Mouse (Mus musculus) megakaryocyte, embryonic 14.5 days (primary cell): Measurements from ENCODE around the gene Pom121l2. TPM values are rescaled to one million over a fixed set of nuclear protein-coding genes. Genes with fewer than 3 reads are reported as not detected.

Source experiments
- H3K27me3 ChIP-seq: replicated peaks from 2 replicates; pipeline ENCODE3; 2012; ENCODE audit warnings: inconsistent platforms
- H3K36me3 ChIP-seq: replicated peaks from 2 replicates; pipeline ENCODE3; 2012; ENCODE audit warnings: low read length, inconsistent platforms, mixed read lengths
- H3K4me1 ChIP-seq: 2 replicates; pipeline ENCODE4 v1.6.1; 2012; ENCODE audit warnings: inconsistent platforms
- H3K4me3 ChIP-seq: replicated peaks from 2 replicates; pipeline ENCODE3; 2012; ENCODE audit warnings: moderate library complexity, mild to moderate bottlenecking, inconsistent platforms
- H3K9me3 ChIP-seq: 2 replicates; pipeline ENCODE4 v1.6.1; 2012; ENCODE audit warnings: inconsistent platforms
- FLI1 ChIP-seq: IDR thresholded peaks from 2 replicates; pipeline ENCODE4 v1.6.1; 2012; ENCODE audit warnings: low read length, inconsistent platforms, mixed read lengths
- GATA1 ChIP-seq: IDR thresholded peaks from 3 replicates; pipeline ENCODE4 v1.6.1; 2012; ENCODE audit warnings: mixed read lengths, low read length, inconsistent platforms, borderline replicate concordance
- polyA plus RNA-seq: library from polyadenylated mRNA; stranded (reverse); fragments of >175 nt; gene quantifications from 2 replicates; pipeline ENCODE4 v1.2.3, GENCODE M21; 2012; ENCODE audit warnings: low replicate concordance; ENCODE audit not compliant: insufficient read depth

The Pom121l2 gene
- polyA plus RNA-seq, 1 experiment, result not detected

GRCm38 (mm10) chr13:21993957-21994738 is 13.2 kb downstream of the Pom121l2 start:
- Histone ChIP-seq H3K4me3 (peak overlapping the region; percentile 86), H3K36me3 (no peaks in the 10 kb centered on the region), H3K9me3 (peaks cover 14% of the 10 kb centered on the region), H3K4me1 (peaks cover 34% of the 10 kb centered on the region), H3K27me3 (peaks cover 55% of the 10 kb centered on the region)
- TF ChIP-seq GATA1 (no peak), FLI1 (no peak)

- H3K4me1 ChIP-seq, result peaks cover 34% of the 10 kb centered on the region
- peaks cover 14% of the 10 kb centered on the region for H3K9me3 ChIP-seq
- TF ChIP-seq GATA1 (no peak), FLI1 (no peak)
- H3K27me3 ChIP-seq, result peaks cover 56% of the 10 kb centered on the region
- H3K4me3 ChIP-seq, result peak overlapping the region; percentile 92
- no peaks in the 10 kb centered on the region for H3K36me3 ChIP-seq
Observed at GRCm38 (mm10) chr13:21994896-21995295, 13.9 kb downstream of the Pom121l2 start.

- H3K4me3 ChIP-seq, result peak overlapping the region; percentile 92
- peaks cover 37% of the 10 kb centered on the region for H3K4me1 ChIP-seq
- peaks cover 54% of the 10 kb centered on the region for H3K27me3 ChIP-seq
- H3K9me3 ChIP-seq, result peaks cover 14% of the 10 kb centered on the region
- TF ChIP-seq GATA1 (no peak), FLI1 (no peak)
- H3K36me3 ChIP-seq, result no peaks in the 10 kb centered on the region
Observed at GRCm38 (mm10) chr13:21995331-21995914, 14.4 kb downstream of the Pom121l2 start.

- Histone ChIP-seq H3K36me3 (no peaks in the 10 kb centered on the region), H3K4me3 (peak overlapping the region; percentile 92), H3K9me3 (peaks cover 6% of the 10 kb centered on the region), H3K27me3 (peaks cover 54% of the 10 kb centered on the region), H3K4me1 (peaks cover 45% of the 10 kb centered on the region)
- TF ChIP-seq FLI1, result no peak
- no peak for TF ChIP-seq GATA1
Observed at GRCm38 (mm10) chr13:21996101-21996839, 15.3 kb downstream of the Pom121l2 start.

DNA sequence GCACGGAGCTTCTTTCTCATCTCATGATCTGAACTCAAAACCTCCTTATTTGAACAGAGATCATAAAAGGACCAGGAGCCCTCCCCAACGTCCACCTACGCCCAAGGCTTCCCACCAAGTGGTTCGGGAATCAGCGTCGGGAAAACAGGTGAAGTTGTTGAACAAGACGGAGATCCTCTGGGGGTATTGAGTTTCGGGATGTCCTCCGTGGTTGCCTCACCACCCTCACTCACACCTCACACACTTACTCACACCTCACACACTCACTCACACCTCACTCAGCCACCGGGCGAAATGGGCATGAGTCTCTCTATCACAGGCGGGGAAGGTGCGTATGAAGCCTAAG is 15.8 kb downstream of the Pom121l2 start:
- Histone ChIP-seq H3K4me1 (peaks cover 50% of the 10 kb centered on the region), H3K4me3 (peak overlapping the region; percentile 92), H3K27me3 (peaks cover 48% of the 10 kb centered on the region), H3K36me3 (no peaks in the 10 kb centered on the region), H3K9me3 (peaks cover under 1% of the 10 kb centered on the region)
- no peak for TF ChIP-seq GATA1
- no peak for TF ChIP-seq FLI1

- peak overlapping the region; percentile 92 for H3K4me3 ChIP-seq
- peaks cover 55% of the 10 kb centered on the region for H3K4me1 ChIP-seq
- H3K36me3 ChIP-seq, result no peaks in the 10 kb centered on the region
- peaks cover 47% of the 10 kb centered on the region for H3K27me3 ChIP-seq
- TF ChIP-seq GATA1 (no peak), FLI1 (no peak)
- no peaks in the 10 kb centered on the region for H3K9me3 ChIP-seq
Observed at GRCm38 (mm10) chr13:21997201-21997820, 16.3 kb downstream of the Pom121l2 start.

DNA sequence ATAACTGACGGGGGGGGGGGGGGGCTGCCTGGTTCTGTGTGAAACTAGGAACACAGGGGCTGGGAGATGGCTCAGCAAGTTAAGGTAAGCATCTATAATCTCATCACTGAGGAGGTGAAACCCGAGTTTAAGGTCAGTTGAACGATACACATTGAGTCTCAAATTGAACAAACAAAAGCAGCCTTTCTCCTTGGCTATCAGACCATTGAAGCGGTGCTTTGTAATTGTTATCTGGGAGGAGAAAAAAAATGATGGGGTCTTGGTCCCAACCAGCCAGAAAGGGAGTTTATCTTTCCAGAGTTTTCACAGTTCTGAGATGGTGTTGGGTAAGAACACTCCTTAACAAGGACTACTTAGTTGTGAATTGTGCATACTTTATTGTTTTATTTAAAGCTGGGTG is 16.8 kb downstream of the Pom121l2 start:
- Histone ChIP-seq H3K4me3 (no peak overlapping the region), H3K27me3 (peaks cover 45% of the 10 kb centered on the region), H3K36me3 (no peaks in the 10 kb centered on the region), H3K9me3 (no peaks in the 10 kb centered on the region), H3K4me1 (peaks cover 60% of the 10 kb centered on the region)
- TF ChIP-seq GATA1, result no peak
- TF ChIP-seq FLI1, result no peak

DNA sequence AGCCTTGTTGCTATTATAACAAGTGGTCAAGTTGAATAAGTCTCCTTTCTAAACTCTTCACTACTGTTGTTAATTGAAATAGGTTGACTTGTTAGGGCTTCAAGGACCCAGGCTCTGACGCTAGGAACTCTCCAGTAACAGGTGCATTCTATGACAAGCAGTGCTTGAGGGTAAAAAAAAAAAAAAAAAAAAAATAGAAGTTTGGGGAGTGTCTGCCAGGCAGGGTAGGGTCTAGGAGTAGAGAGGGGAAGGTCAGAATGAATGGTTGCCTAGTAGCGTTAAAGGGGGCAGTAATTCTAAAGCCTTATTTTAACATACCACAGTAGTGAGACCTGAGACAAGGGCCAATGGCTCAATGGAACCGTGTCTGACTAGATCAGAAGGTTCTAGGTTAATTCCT is 17.4 kb downstream of the Pom121l2 start:
- Histone ChIP-seq H3K9me3 (no peaks in the 10 kb centered on the region), H3K4me3 (no peak overlapping the region), H3K36me3 (no peaks in the 10 kb centered on the region), H3K4me1 (peaks cover 66% of the 10 kb centered on the region), H3K27me3 (peaks cover 45% of the 10 kb centered on the region)
- no peak for TF ChIP-seq GATA1
- no peak for TF ChIP-seq FLI1

GRCm38 (mm10) chr13:21999147-21999546 is 18.2 kb downstream of the Pom121l2 start:
- Histone ChIP-seq H3K4me3 (no peak overlapping the region), H3K27me3 (peaks cover 45% of the 10 kb centered on the region), H3K36me3 (no peaks in the 10 kb centered on the region), H3K9me3 (no peaks in the 10 kb centered on the region), H3K4me1 (peaks cover 71% of the 10 kb centered on the region)
- TF ChIP-seq FLI1 (no peak), GATA1 (no peak)
